Mouse (Mus musculus) kidney, adult 9 months (tissue): Measurements from ENCODE around the gene Arid1b.
A peak's percentile ranks its signal among the peaks of the same experiment; 100 is the strongest.
"Not testable (repeated sequence)": the region's sequence is repeated elsewhere in the genome, so short reads cannot be mapped to it uniquely, and the experiment has no call there.

ENCODE experiments used
- DNase-seq: peaks from one replicate; pipeline ENCODE4 v3.0.0; 2022

The Arid1b gene

DNA sequence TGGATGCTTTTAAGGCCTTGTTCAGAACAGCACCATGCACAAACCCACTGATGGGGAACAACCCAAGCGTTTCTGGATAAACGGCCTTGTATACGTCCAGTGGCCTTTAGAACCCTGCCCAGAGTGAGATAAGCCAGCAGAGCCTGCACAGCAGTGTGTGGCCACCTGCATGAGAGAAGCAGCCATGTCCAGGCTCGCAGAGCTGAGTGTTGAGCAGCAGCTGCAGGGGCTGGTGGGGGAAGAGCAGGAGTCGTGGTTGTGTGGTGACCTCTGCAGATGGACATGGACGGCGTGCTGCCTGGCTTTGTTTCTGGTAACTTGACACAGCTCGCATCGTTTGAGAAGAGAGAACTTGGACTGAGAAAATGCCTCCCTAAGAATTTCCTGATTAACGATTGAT, 97.8 kb downstream of the Arid1b start:
- DNase-seq = no peak

DNA sequence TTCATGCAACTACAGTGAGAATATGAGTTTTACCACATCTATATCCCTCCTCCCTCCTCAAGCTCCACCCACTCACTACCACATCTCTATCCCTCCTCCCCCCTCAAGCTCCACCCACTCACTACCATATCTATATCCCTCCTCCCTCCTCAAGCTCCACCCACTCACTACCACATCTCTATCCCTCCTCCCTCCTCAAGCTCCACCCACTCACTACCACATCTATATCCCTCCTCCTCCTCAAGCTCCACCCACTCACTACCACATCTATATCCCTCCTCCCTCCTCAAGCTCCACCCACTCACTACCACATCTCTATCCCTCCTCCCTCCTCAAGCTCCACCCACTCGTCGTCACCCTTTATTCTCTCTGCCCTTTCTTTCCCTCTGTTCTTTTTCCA, 99.2 kb downstream of the Arid1b start:
- not testable (repeated sequence) for DNase-seq

DNA sequence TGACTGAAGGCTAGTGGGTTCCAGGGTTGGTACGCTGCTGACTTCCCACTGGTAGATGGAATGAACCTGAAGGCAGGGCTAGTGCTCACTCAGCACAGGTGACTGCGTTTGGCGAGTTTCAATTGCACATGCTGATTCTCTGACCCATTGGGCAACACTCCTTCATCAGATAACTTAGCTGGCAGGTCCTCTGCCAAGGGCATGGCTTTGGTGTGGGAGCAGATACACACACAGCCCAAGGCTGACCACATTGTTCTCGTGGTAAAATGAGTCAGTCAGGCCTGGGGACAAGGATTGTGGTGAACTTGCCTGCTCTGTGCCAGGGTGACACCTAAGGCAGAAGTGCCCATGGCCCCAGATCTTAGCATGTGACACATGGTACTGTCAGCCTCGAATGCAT, 100.5 kb downstream of the Arid1b start:
- peak; percentile 47 for DNase-seq

DNA sequence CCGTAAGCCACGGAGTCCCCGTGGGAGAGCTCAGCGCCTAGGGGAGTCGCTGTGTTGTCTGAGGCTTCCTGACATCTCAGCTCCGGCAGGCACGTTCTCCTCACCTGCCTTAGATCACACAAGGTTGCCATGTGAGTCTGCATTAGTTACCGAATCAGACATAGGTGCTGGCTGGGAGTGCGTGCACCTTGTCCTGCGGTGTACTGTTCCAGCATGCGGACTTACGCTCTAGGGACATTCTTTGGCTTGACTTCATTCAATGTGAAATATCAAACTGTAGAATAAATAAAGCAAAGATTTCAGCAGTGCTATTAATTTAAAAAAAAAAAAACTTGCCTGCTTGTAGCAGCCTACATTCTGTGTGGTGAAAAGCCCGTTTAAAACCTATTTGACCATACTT, 101.6 kb downstream of the Arid1b start:
- no peak for DNase-seq

DNA sequence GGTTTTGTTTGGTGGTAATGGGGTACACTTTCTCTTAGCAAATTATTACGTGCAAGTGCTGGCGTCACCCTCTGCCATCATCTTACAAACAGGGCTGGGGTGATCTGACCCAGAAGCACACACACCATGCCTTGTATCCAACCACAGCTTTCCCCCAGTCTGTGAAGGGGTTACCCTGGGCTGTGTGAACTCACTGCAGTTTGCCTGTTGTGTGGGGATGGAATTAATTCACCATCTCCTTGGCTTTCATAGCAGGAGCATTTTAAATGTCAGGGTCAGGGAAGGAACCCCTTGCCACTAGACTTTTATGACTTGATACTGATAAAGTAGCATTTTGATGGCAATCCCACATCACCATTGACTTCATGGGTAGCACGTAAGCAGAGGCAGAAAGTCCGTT, 102.9 kb downstream of the Arid1b start:
- no peak for DNase-seq

DNA sequence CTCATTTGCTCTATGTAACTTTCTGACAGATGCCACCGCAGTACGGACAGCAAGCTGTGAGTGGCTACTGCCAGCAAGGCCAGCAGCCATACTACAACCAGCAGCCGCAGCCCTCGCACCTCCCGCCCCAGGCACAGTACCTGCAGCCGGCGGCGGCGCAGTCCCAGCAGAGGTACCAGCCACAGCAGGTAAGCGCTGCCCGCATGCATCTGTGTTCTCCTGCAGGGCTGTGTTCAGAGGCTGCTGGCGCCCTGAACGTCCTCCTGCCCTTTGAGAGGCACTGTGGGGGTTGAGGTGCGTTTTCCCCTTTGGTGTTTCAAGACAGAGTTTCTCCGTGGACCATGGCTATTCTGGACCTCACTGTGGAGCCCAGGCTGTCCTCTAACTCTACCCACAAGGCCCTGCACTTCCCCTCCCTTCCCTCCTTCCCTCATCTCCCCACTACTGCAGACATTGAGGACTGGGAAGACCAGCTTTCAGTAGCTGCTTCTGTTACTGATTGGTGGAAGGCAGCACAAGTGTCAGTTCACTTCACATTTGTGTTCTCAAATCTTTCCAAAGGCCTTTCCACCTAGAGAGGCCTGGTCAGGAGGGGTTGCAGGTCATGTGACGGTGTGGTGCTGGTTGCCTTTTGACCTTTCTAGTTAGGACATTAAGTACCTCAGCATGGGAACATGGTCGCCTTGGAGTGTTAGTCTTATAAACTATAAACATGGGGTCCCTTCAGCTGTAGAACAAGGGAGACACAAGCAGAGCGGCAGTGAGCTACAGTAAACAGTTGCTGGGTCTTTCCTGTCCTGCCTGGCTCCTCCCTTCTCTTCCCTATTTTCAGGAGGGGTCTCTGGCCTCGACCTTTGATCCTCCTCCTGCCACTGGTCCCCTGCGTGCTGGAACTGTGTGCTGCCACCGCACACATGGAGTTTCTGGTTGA, 103.7 kb downstream of the Arid1b start:
- peak; percentile 68 for DNase-seq

DNA sequence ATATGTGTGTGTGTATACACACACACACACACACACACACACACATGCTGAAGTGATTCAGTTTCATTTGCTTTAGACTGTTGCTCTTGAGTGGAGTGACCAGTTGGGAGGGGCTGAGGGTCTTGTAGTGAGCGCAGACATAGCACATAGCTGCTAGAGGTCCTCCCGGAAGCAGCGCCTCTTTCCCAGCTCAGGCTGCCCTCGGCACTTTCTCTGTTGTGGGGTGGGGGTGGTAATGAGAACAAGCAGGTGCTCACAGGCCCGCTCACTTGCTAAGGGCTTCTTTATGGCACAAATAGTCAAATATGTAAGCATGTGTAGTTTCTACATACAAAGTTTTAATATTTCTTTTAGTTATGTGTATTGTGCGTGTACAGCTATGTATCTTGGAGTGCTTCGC, 104.6 kb downstream of the Arid1b start:
- no peak for DNase-seq

DNA sequence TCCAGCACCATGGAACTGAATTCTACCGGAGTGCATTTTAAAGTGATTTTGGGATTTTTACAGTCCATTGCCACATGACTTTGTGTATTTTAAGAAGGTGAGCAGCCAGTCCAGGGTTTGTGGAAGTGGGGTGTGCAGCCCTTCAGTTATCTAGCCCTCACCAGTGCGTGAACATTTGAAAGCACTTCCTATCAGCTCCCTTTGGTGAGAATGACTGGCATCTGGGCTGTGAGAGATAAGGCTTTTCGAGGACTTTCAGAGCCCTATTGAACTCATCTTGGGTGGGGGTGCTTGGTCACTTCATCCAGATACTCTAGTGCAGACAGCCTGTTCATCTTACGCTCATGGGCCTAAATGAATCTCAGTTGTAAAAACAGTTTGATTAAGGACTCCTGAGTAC, 105.1 kb downstream of the Arid1b start:
- no peak for DNase-seq

DNA sequence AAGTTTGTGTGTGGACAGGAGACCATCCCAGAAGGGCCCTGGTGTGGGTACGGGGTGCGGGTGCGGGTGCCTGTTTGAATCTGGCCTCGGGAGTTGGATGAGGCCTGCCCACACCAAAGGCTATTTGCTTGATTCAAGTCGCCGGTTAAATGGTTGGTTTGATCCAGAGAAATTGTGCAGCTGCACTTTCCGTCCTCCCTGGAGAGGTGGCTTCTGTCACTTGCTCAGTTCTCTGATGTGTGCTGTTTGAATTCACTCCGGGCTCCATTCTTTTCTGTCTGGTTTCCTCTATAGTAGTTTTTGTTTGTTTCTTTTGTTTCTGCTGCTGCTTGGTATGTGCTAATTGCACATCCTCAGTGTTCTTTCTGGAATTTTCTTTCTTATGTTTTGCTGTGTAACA, 107.0 kb downstream of the Arid1b start:
- DNase-seq = no peak

DNA sequence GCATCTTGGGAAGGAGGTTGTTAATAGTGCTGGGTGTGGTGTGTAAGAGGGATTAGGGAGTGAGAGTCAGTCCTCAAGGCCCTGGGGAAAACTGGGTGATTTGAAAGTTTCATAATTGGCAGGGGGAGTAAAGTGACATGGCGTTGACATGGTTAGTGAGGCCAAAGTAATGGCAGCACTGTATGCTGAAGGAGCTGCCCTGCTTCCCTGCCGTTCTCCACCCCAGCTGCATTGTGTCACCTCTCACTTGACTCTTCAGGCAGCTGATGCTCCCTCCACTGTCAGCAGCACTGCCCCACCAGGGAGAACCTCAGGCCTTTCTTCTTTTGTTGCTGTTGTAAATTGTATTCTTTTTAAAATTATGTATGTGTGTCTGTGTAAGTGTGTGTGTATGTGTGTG, 107.8 kb downstream of the Arid1b start:
- DNase-seq = no peak

DNA sequence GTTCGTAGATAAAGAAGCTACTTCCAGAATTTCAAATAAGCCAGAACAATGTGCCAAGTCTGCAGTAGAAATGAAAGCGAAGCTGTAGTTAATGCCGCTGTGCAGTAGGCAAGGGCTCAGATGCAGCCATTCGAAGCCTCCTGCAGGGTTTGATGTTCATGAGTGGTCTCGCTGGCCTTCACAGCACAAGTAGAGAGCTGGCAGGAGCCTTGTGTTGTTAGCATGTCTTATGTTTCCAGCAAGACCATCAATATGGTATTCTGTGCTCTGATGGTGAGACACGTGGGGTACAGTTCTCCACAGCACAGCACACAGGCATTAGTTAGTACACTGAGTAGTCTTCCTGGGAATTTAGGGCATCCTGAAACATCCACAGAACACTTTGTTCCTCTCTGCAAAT, 111.6 kb downstream of the Arid1b start:
- no peak for DNase-seq

DNA sequence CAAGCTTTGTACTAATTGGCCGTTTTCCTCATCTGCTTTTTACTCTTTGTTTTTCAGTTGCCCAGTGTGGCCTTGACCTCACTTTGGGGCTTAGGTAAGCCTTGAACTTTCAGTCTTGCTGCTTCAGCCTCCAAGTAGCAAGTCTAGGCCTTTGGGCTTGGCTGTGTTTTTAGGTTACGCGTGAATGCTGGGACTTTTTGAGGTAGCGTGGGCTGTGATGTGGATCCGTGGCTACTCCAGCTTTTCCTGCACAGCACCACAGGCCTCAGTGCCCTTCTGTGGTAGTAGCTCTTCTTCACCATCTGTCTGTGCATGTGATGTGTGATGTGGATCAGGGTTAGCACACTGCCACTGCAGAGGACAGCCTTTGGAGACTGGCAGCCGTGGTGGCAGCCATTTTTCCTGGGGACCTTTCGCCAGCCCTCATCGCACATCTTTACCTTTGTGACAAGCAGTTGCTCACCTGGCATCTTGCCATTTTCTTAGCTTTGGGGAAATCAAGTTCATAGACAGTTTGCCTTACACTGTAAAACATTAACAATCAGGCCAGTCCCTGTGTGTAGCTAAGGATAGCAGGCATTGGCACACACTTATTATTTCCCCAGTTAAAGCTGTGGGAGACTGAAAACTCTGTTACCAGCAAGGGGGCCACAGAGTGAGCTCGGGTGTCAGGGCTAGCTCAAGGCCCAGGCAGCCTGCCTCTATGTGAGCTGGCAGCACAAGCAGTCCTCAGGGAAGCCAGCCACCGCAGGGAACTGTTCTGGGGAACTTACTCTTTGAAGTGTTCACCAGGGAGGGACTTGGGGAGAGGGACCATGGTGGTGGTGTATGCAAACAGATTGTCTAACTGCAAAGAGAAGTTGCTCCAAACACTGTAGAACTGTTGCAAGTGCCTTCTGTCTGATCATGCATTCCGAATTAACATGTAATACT, 112.4 kb downstream of the Arid1b start:
- peak; percentile 41 for DNase-seq

DNA sequence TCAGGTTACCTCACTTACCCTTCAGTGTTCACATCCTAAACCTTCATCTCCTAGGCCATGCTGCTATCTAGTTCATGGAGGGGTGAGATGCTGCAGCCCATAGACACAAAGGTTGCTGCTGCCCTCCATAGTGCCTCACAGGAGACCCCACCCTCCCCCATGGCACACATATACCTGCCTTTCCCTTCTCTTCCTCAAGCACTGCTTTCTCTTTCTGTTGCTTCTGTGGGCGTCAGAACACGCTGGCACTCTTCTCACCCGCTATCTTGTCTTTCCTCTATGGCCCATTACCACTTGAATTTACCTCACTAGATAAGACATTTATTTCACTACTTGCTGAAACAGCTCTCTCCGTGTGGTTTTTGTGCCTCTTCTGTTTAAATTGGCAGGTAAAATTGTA, 113.4 kb downstream of the Arid1b start:
- DNase-seq = no peak

DNA sequence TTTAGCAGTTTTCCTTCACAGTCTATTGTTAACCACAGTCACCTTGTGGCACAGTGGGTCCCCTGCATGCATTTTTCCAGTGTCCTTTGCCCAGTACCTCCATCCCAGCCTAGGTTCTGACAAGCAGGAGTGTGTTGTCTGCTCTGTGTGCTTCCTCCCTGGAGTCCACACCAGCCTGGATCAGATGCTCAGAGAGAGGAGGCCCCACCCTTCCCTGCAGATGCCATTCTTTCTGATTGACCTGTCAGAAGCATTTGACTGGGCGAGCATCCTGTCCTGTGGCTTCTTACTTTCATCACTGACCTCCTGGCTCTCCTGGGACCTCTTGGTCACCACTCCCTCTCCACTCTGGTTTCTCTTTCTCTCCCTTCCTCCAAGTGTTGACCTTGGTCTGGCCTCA, 113.9 kb downstream of the Arid1b start:
- no peak for DNase-seq

DNA sequence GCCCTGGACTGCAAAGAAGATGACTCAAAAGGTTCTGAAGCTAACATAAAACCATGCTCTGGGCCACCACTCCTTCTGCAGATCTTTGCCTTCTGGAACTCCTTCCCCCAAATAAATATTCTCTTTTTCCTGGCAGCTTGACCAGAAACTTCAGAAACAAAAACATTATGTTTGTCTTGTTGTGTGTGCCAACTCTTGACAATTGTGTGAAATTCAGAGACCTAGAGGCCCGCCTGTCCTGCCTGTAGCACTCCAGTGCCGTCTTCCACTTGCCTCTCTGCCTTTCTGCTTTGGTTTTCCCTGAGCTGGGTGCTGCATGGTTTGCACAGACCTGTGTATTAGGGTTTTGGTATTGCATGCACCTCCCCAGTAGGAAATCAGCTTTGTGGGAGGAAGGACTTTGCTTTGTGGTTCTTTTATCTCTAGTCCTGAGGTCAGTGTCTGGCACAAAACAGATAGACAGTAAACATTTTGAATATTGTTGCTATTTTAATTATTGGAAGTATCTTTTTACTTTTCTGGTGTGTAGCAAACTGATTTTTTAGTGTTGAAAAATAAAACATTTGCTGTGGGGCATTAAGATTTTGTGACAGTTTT, 114.5 kb downstream of the Arid1b start:
- no peak for DNase-seq

DNA sequence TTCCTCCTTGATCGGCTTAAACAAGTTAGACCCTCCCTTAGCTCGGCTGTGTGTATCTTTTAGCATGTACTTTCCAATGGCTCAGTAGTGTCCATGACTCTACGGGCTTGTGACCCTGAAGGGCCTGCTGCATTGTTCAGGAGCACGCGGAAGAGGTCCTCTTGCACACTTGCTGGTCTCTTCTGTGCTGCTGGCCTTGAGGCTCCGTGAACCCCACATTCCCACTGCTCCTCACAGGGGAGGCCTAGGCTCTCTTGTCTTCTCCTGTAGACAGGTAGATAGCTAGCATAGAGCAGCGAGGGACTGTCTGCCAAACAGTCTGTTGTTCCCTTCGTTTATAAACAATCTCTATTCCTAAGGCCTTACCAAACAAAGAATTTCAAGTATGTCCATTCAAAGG, 115.2 kb downstream of the Arid1b start:
- DNase-seq = no peak

DNA sequence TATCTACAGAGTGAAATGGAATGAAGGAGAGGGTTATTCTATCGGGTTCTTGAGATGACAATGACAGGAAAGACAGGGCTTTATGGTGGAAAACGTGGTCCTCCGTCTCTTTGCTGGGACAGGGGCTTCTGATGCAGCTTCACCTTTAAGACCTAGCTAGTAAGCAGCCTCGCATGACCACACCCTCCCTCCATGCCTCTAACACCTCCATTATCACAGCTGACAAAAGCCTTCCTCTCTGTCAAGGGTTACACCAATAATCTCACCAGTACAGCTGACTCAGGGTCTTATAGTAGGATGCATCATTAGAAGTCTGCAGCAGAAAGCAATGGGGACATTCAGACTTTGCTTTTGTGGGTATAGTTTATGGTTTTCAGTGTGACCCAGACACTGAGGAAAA, 116.0 kb downstream of the Arid1b start:
- DNase-seq = no peak

DNA sequence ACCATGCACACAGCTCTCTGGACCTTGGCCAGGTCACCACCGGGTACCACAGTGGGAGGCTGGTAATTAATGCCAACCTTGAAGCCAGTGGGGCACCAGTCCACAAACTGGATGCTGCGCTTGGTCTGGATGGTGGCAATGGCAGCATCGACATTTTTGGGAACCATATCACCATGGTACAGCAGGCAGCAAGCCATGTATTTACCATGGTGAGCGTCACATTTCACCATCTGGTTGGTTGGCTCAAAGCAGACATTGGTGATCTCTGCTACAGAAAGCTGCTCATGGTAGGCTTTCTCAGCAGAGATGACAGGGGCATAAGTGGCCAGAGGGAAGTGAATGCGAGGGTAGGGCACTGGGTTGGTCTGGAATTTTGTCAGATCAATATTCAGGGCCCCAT, 116.8 kb downstream of the Arid1b start:
- not testable (repeated sequence) for DNase-seq

DNA sequence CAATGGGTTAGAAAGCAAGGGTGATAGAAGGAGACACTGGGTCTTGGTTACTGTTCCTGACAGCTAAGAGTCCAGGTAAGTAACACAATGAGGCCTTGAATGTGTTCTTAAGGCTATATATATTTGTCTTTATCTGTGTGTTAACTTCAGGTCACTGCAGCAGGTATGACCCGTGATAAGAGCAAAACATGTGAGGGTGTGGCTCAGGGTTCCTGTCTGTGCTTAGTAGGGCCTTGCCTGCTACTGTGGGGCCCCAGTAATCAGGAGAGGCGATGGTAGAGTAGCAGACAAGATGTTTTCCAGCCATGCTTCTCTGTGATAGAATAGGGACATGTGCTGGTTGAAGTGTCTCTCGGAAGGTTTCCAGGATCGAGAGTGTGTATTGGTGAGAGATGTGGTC, 118.0 kb downstream of the Arid1b start:
- no peak for DNase-seq

DNA sequence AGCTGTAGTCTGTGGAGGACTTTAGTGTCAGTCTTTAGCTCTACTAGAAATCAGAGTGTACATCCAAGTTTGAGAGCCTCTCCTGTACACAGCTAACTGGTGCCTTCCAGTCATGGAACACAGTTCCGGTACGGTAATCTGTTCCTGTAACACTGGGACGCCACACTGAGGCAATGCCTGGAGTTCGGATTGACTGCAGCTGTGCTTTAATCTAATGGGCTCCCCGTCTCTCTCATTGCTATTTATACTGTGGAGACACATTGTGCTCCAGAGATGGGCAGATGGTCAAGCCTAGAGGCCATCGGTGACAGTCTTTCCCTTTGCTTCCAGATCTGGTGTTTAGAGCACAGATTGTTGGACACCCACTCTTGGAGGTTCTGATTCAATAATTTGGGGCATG, 121.8 kb downstream of the Arid1b start:
- no peak for DNase-seq

DNA sequence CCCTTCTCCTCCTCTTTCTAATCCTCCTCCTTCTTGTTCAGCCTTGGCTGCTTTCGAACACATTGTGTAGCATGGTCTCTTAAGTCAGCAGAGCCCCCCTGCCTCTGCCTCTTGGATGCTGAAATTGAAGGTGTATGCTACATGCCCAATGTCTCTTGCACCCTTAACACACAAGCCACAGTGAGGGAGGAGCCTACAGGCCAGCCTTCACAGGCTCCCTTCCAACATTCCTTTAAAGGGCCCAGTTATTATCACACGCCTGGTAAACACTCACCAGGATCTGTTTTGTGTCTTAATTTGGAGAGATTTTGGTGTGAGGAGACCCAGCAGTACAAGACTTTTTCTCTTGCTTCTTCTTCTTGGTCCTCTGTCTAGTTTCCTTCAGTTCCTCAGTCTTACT, 122.9 kb downstream of the Arid1b start:
- no peak for DNase-seq

DNA sequence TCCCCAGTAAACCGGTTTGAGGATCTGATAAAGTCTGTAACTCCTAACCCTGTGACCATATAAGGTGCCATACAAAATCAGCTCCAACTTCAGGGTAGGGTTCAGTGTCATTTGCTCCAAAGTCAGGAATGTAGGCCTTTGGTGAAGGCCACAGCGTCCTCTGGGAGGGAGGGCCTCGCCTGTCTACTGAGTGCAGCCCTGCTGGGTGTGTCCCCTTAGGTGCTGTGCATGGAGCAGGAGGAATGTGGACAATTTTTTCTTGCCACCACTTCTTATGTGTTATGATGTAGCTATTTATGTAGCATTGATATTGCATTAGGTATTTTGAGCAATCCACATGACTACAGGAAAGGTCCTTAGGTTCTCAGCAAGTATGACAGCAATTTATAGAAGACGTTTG, 124.0 kb downstream of the Arid1b start:
- no peak for DNase-seq

DNA sequence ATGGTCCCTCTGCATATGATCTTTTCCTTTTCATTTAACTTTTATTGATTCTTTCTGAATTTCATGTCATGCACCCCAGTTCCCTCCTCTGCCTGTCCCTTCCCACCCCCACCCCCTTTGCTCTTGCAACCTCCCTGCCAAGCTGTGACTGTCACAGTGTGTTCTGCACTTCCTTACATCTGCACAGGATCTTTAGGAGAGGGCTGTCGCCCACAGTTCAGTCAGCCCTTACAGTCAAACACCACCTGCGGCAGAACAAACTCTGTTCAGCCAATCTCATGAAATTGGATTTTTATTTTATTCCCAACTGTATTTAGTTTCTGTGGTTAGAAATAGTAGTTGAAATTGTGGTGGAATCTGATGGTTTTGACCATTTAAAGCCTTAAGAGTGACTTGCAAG, 130.5 kb downstream of the Arid1b start:
- DNase-seq = no peak
